Mouse (Mus musculus) C2C12 (cell line): ENCODE results near the gene Txndc15.

ENCODE experiments used
- CTCF ChIP-seq: IDR thresholded peaks from one replicate; pipeline ENCODE4 v1.5.1; 2011; ENCODE audit not compliant: control insufficient read depth, insufficient read depth, insufficient read length
- FOSL1 ChIP-seq: IDR thresholded peaks from one replicate; pipeline ENCODE4 v1.8.0; 2011; ENCODE audit warnings: mild to moderate bottlenecking, low read length; ENCODE audit not compliant: poor library complexity, insufficient read depth, severe bottlenecking
- USF1 ChIP-seq: IDR thresholded peaks from one replicate; pipeline ENCODE4 v1.6.1; 2011; ENCODE audit warnings: low read depth, mild to moderate bottlenecking, control low read depth, moderate library complexity

- TF ChIP-seq CTCF: no peak
- TF ChIP-seq USF1: no peak
- no peak for TF ChIP-seq FOSL1
These were observed 17.7 kb downstream of the Txndc15 start for GRCm38 (mm10) chr13:55732121-55732520.
